Mouse (Mus musculus): ENCODE results near the gene Jrkl.

Jrkl gene

DNA sequence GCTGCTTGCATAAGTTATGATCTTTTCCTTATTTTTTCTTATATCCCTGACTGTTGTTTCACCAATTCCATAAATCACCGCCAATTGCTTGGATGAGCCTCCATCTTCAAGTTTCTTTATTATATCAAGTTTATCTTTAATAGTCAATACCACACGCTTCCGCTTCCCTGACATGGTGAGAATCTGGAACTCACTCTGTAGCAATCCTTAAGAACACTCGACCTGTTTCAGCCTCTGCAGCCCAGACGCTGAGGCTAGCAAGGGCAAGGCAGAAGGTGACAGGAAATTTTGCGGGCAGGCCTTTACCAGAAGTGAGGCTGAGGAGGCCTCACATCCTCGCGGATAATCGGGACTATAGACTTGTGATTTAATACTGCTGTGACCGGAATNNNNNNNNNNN, at the start of gene Jrkl:
Gene Jrkl, minus strand, starts transcription at position 349 of the 400 bp plus-strand sequence.
- peak; percentile 18 to 67 for DNase-seq (ENCODE audit: low spot score in 2 of 2)

DNA sequence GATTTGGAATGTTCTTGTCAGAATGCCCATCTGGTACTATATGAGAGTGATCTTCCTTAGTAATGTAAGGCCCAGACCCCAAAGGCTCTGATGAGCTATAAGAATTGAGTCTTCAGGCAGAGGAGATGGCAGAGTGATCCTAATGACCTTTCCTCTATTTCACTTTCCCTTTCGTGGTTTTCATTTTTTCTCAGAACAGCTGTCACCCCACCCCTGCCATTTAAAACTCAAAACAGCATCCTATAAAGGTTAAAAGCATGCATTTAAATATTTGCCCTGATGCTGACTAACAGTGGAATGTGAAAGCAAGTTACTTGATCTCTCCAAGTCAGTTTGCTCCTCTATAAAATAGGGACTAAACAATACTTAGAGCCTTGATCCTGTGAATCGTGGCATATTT, 41.9 kb upstream of the Jrkl start:
- no peak for DNase-seq (ENCODE audit: low spot score in 2 of 2)

DNA sequence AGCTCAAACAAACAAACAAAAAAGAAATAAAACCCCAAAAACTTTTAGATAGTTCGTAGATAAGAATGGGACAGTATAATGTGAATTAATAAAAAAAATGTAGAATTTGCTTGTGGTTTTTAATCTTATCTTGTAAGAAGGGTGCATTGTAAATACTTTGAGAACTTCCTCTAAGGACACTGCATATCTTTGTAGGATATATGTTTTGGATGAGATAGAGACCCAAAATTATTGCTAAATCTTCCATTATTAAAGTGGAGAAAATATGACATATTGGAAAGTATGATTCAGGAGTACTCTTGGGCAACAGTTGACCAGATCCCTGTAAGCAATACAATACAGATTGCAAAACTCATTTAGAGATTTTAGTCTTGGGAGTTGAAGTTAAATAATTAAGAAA, 27.6 kb upstream of the Jrkl start:
- no peak for DNase-seq (ENCODE audit: low spot score in 2 of 2)

DNA sequence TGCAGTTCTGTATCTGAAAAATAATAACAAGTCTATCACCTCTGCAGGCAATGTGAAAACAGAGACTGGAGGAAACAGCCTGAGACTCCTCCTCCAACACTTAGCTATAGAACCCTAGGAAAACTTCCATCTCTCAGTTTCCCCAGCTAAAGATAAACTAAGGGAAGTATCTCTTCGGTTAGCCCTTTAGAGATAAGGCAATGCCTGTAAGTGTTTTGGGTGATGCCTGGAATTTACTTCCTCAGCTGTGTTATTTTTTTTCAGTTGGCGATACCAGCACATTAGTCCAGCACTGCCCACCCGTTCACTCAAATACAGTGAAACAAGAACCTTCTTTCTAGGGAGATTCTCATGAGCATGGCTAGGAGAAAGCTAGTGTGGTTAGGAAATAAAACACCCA, 15.4 kb upstream of the Jrkl start:
- no peak for DNase-seq (ENCODE audit: low spot score in 2 of 2)

DNA sequence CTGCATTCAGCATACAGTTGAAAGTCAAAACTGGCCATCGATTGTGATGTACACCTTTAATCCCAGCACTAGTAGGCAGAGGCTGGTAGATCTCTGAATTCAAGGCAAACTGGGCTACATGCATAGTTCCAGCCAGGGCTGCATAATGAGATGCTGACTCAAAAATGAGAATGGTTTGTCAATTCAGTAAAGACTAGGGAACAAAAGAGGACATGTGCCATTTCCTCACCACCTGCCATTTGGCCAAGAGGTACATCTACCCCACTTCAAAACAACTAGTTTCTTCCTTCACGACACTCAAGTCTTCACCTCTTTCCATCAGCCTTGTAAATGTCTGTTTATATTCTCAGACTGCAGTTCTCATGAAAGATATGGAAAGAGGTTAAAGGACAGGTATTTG, 12.5 kb upstream of the Jrkl start:
- DNase-seq (ENCODE audit: low spot score in 2 of 2): no peak

DNA sequence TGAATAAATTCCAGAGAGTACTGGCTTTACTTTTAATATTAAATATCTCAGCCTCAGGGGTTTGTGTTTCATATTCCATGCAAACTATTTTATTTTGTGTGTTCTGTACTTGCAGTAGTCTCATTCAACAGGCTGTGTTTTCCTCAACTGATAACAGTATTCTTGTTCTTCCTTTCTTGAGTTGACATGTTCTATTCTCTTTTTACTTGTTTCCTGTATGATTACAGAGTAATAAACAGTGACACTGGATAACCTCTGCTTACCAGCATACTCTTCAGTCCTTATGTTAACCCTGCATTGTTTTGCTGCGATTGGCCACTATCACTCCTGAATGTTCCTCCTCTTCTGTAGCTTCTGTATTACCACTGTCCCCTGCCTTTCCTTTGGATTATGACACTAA, 11.1 kb upstream of the Jrkl start:
- DNase-seq (ENCODE audit: low spot score in 2 of 2): no peak

DNA sequence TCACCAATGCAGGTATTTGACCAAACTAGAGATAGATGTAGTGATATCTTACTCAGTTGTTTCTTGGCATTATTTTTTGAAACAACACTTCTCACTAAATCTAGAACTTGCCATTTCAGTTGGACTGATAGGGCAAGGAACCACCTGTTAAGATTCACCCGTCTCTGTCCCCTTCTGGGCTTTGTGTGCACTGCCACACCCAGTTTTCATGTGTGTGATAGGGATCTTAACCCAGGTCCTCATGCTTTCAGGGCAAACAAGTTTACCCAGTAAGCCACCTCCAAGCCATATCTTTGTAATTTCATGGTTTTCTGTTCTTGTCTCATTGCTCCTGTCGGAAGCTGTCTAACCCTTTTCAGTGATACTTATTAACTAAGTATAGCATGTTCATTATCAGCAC, 5.6 kb upstream of the Jrkl start:
- no peak for DNase-seq (ENCODE audit: low spot score in 2 of 2)

DNA sequence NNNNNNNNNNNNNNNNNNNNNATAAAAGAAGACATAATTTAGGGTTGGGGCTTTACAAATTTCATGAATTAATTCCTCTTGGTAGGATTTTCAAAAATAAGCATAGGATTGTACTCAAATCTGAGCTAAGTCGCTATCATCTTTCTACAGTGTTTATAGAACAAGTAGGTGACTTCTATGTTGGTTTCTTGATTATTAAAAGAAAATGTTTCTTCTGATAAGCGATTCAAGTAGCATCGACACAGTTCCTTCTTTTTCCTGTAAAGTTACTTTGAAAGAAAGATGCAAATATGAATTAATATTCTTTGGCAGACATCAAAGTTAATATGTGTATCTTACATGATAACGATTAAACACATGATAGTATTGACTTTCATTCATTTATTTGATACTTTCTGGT, 2.5 kb upstream of the Jrkl start:
- DNase-seq (ENCODE audit: low spot score in 2 of 2): no peak

DNA sequence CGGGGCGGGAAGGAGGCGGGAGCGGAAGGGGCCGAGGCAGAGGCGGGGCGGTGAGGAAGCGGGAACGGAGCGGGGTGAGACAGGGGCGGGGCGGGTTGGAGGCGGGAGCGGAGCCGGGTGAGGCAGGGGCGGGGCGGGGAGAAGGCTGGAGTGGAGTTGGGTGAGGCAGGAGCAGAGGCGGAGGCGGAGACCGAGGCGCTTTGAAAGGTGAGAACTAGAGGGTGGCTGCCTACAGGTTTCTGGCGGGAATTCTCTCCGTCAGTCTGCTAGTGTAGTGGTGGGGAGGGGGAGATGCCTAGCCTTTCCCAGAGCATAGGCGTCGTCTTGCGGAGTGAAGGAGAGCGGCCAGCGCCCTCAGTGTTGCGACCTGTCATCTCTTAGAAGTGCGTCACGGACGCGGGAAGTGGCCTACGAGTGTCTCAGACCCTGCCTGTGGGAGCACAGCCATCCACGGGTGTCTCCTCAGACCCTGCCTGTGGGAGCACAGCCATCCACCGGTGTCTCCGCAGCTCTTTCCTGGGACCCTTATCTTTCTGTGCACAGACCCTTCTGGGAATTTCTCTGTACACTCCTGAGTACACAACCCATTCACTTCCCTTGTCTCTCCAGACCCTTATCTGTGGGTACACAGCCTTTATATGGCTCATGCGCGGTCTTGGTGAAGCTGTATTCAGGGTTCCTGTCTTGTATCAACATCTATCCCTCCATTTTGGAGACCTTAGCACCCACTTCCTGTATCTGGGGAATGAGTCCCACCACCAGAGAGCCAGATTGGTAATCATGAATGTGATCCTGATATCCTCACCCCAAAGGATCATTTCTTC, 1.4 kb upstream of the Jrkl start, which contains the start of gene Ccdc82:
Gene Ccdc82, plus strand, starts transcription at position 141 of the 824 bp plus-strand sequence.
- peak; percentile 95 to 97 for DNase-seq (ENCODE audit: low spot score in 2 of 2)

DNA sequence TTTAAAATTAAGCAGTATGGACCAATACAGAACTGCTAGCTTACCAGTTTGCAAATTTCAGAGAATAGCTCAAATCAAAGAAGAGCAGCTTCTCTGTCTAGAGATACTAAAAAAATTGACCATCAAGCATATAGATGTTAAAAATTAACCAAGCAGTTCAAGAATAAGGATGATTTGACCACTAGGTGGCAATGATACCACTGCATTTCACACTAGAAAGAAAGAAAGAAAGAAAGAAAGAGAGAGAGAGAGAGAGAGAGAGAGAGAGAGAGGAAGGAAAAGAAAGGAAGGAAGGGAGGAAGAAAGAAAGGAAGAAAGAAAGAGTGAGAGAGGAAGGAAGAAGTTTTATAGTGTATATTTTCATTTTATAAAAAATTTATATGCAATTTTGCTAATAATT, 3.3 kb downstream of the Jrkl start:
- DNase-seq (ENCODE audit: low spot score in 2 of 2): no peak

DNA sequence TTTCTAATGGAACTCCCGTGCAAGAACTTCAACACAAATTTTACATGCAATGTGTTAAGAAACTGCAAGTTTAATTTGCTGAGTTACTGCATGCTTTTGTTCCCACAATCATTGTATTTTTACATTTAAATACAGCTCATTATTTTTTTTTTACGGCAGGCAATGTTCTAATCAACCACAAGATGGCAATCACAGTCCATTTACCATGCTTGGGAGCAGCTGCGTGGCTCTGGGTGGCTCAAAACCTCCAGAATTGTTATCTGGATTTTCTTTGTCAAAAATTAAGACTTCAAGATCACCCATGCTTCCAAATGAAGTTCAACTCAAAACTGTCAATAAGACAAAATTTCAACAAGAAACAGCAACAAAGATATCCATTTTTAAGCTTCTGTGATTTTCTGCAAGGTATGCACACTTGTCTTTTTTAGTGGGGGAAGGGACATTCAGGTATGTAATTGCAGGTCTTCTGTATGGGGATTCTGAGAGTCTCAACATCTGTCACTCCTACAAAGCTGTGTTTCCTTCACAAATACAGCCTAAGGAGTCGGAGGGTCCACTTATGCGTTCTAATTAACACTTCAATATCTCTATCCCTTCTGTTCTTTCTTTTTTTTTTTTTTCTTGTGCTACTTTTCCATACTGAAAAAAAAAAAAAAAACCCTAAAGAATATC, 13.9 kb downstream of the Jrkl start:
- no peak for DNase-seq (ENCODE audit: low spot score in 2 of 2)

DNA sequence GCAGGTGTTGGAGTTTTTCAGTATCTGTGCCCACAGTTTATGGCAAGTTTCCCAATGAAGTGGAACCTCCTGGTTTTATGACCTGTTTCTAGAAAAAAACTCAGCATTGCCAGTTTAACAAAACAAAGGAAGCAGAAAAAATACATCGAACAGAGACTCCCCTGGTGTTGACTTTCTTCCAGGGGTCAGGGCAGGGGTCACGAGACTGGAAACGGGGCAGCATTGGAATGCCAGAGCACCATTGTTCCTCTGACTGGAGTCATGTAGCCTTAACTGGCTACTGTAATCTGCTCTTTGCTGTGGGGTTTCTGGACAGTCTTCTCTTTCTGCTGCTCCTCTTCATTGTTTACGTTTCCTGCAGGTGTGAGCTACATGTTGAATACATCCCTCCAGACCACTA, 15.1 kb downstream of the Jrkl start:
- no peak for DNase-seq (ENCODE audit: low spot score in 2 of 2)

DNA sequence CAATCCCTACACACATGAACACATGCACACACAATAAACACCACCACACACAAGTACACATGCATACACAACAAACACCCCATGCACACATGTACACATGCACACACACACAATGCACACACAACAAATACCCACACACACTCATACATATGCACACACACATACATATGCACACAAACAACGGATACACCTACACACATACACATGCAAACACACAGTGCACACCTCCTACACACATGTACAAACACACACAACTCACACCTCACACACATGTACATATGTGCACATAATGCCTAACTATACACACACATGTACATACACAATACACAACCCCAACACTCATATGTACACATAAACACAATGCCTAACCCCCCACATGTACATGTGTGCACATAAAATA, 19.8 kb downstream of the Jrkl start:
- no peak for DNase-seq (ENCODE audit: low spot score in 2 of 2)

DNA sequence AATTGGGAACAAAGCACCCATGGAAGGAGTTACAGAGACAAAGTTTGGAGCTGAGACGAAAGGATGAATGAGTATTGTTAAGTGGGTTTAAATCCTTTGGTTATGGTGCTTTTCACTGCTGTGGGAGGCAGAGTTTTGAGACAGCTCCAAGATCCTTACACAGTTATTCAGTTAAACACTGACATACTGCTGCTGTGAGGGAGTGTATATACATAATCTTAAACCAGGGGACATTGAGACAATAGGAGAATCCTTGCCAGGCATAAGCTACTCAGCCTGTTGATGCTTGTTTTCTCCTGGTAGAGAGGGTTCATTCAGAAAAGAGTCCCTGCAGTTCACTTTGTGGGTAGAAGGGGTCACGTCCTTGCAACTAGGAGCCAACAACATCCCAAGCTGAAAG, 39.3 kb downstream of the Jrkl start:
- DNase-seq (ENCODE audit: low spot score in 2 of 2): no peak

DNA sequence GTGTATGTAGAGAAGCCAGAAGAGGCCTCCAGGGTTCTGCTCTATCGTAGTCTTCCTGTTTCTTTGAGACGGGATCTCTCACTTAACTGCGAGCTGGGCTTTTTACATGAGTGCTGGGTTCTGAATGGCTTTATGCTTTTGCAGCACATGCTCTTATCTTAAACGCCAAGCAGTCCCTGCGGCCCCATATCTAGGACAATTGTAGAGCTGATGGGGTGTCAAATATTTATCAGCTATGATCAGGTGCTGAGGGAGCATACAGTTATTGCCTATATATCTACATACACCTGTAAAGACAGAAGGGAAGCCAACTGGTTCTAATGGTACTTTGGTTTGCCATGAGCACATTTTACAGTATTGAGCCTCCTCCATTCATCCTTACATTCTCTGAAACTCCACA, 41.9 kb downstream of the Jrkl start:
- no peak for DNase-seq (ENCODE audit: low spot score in 2 of 2)

DNA sequence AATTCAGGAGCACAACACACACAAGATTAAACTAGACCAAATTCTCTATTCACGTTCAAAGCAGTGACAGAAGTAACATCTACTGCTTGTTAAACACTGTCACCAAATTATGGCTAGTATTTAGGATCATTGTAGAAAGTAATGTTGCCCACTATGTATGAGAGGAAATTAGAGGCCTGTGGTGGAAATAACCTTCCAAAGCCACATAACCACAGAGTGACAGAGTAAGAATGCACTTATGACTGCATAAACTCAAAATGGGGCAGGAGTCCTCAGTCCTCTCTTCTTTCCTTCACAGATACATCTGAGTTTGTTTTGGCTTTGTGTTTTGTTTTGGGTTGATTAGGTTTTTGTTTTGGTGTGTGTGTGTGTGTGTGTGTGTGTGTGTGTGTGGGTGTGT, 42.5 kb downstream of the Jrkl start:
- DNase-seq (ENCODE audit: low spot score in 2 of 2): no peak

DNA sequence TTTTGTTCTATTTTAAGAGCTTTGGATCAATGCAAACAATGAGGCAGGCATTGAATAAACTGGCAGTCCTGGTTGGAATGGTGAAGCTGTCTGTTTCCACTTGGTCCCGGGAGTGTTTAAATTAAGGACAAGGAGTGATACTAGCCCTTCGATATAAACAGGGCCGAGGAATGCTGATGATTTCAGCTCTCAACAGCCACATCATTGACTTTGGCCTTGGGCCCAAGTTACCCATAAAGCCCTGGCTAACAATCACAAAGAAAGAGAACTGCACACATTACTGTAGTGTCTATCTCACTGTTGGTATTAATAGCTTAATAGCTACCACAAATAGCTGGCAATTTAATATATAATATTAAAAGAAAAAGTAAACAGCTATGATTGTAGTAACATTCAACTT, 45.5 kb downstream of the Jrkl start:
- DNase-seq (ENCODE audit: low spot score in 2 of 2): no peak

DNA sequence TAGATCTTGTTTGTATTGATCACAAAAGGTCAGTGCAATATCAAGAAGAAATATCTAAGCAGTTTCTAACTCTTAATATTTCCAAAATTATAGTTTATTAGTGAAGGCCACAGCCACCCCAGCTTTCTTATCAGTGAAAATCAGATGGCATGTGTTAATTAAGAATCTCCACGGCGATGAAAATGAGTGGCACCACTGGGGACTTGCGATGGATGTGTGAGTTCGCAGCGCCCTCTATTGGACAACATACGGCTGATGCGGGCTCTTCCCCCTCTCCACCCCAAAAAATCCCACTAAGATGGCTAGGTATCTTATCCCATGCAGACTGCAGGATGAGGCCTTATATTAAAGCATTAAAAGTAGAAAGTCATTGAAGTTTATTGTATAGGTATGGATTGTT, 49.9 kb downstream of the Jrkl start:
- DNase-seq (ENCODE audit: low spot score in 2 of 2): no peak

DNA sequence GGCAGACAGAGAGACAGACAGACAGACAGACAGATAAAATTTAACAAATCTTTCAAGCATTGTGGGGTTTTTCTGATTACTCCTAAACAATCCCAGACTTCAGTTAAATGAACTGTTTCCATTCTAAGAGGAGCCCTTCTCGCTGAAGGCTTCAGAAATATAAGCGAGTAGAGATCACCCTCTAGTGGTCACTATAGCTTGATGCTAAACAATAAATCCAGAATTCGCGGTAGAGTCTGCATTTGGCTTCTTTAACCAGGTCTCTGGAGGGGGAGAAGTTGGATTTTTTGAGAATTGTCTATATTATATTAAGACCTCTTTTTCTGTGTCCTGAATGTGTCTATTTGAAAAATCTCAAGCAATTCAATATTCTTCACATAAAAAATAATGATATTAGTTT, 50.4 kb downstream of the Jrkl start:
- no peak for DNase-seq (ENCODE audit: low spot score in 2 of 2)

DNA sequence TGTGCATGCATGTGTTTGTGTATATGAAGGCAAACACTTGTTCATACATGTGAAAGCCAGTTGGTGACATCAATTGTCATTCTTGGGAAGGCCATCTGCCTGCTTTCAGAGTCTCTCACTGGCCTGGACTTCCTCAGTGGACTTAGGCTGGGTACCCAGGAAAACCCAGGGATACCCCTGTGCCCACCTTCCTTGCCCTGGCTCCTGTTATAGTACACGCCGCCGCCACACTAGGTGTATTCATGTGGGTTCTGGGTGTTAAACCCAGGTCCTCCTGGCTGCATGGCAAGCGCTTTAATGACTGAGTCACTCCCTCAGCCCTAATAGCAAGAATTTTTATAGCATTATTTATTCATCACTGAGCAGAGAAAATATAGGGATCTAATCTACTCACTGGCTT, 51.0 kb downstream of the Jrkl start:
- no peak for DNase-seq (ENCODE audit: low spot score in 2 of 2)
